Mouse (Mus musculus): Measurements from ENCODE around the gene Sparcl1.
A peak's percentile ranks its signal among the peaks of the same experiment; 100 is the strongest.

The Sparcl1 gene

DNA sequence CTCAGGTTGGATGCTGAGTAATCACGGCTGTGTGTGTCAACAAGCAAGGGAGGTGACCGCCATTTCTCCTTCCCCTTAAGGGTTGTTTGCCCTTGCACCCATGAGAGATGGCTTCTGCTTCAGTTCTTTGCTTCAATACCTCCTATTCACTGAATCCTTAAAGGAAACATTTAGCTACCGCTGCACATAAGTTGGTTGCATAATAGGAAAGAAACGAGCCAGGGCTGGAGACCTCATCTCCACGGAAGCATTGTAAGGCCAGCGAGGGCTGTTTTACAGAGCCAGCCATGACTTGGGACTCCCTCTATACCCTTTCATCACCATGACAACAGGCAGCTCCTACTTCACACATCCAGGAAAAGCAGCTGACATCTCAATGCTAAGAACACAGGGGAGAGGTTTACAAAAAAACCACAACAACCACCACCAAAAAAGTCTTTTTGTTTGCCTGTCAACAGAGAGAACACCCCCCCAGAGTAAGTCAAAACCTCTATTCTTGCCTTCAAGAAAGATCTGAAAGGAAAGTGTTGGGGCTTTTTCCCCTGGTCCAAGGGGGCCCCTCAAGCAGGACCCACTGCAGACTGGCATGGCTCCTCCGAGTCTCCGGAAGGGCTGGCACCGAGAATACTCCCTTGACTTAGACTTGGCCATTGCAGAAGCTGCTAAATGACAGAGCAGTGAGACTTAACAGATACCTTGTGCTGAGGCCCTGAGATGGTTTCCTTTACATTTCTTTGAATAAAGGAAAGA is 3.2 kb downstream of the Sparcl1 start:
- DNase-seq, result no peak

GRCm38 (mm10) chr5:104109516-104109915 is 4.0 kb downstream of the Sparcl1 start:
- no peak for DNase-seq

DNA sequence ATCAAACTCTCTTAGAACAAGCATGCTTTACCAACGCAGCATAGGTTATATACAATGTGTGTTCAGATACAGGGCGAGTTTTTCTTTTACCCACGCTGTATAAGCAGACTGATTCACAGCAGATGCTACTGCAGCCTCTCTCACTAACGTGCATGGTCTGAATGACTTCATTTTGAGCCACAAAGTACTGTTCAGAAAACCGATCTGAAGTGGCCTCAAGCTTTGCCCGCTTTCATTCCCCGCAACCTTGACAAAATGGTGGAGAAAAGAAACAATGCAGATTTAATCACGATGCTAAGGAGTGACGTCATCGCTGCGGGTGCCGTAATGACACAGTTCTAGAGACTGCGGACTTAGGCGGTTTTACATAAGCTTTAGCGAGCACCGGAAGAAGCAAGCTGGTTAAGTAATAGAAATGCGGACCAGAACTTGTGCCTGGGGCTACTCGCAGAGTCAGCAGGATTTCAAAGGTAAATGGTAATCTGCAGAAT is 4.6 kb downstream of the Sparcl1 start:
- no peak for DNase-seq

DNA sequence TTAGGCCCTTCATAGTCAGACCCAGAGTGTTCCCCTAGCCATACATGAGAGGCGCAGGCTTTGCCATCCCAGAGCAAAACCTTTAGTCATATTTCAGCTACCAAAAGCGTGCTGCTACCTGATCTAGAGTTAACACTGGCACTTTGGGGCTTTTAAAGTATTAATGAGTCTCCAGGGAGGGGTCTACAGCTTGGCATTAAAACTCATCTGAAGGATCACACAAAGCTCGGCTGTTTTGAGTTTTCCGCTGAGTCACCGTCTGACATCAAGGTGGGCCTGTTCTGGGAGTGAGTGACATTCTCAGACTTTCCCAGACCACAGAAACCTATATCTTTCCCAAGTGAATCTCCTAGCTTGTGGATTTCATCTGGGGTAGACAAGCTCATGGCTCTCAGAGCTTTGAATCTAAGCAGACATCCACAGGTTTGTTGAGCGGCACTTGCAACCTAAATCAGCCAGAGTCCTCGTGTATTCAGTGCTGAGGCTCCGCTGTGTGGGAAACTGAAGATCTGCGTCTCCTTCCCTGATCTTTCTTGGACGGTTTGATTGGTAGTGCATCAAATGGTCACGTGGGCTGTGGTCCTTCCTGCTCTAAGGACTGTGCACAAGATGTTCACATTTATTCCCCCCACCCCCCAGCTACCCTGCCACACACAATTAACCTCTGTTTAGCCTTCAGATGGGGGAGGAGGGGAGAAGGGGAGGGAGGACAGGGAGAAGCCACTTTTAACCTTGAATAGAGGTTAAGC is 5.2 kb downstream of the Sparcl1 start:
- no peak for DNase-seq

- DNase-seq, result no peak
Observed at GRCm38 (mm10) chr5:104104111-104104510, 9.4 kb downstream of the Sparcl1 start.

DNA sequence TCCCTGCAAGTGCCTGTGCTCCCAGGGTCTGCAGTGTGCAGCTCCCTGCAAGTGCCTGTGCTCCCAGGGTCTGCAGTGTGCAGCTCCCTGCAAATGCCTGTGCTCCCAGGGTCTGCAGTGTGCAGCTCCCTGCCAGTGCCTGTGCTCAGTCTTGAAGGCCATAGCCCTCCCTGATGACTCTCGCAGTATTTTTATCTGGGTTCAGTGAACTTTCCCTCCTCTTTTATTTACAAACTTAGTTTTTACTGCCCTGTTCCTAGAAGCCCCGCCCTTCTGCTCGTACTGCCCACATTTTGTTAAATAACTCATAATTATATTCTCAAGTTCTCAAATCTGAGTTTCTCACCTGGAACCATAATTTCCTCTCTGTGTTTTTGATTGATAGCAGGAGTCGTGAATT is 10.4 kb downstream of the Sparcl1 start:
- no peak for DNase-seq

GRCm38 (mm10) chr5:104101678-104102531 is 11.6 kb downstream of the Sparcl1 start:
- DNase-seq, result no peak

DNA sequence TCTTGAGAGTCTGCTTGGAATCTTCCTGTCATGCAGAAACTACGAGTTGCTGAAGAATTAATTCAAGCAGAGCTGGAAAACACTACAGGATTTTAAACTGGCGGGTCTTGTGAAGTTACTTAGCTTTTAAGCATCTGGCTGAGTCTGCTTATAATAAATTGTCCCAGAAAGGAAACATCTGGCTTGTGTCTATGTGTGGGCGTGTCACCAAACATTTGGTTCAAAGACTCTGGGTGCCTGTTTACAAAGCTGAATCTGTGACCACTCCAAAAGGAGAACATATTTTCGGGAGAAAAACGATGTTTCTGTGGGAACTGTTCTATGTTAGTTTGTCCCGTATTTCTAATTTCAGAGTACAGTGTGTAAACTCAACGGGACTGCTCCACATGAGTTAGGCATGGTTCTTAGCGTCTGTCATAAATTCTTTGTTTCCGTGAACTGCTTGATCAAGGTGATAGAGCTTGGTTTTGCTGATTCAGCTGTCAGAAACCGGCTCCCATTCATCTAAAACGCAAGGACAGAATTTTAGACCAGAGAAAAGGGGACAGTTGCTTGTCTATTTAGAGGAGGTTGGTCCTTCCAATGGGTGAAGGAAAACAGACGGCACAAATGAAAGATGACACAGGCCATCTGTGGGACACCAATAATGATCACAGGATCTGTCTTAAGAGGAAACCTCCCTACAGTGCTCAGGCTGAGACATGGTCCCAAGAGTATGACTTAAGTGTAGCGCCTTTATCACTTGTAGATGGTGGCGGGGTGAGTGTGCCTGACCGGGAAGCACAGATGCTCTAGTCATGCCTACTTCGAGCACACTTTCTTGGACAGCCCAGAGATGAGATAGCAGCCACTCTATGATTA is 17.2 kb downstream of the Sparcl1 start:
- no peak for DNase-seq

- DNase-seq, result no peak
Observed at GRCm38 (mm10) chr5:104095416-104096077, 18.0 kb downstream of the Sparcl1 start.

DNA sequence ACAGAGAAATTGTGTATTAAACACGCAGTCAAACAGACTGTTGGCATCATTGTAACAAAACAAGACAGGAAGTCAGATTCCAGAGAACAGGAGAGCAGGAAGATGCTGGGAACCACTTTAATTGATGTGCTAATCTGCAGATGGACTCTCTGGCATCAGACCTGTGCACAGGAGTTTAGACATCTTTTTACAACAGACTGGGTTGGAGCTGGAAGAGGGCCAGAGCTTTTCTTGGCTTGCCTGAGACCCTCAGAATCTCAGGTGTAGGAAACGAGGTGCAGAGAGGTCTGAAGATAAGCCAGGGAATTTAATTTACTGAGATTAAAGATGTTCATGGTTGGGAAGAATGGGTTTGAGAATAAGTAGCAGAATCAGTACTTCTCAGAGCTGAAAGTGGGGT is 23.8 kb downstream of the Sparcl1 start:
- no peak for DNase-seq

DNA sequence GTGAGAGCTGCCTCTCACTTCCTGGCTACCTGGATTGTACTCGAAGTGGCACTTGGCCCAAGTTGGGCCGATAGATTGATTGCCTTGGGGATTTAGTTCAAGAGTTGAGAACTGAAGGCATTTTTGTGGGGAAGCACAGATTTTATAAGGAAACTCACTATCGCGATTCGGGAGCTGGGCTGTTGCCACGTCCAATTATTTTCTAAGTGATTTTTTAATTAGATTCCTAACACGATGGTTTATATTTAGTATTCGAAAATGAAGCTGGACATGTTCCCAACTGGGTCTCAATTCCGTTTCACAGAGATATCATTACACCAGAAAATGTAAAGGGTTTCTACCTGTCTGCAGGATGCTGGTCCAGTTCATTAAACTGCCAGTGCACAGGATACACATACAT is 28.2 kb downstream of the Sparcl1 start:
- no peak for DNase-seq

DNA sequence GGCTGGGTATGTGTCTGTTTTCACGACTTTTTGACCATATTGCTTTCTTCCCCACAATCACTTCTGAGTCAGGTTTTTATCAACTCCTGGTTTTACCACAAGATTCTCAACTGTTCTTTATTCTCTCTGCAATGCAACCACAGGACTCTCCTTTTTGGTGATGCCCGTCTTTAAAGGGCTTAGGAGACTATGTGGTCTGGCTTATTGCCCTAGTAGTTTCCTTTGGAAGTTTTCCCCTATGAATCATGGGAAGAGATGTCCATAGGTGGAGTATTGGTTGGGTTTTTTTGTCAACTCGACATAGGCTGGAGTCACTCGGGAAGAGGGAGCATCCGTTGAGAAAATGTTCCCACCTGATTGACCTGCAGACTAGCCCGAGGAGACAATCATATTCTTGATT is 32.8 kb downstream of the Sparcl1 start:
- DNase-seq, result no peak

GRCm38 (mm10) chr5:104077508-104077907 is 36.0 kb downstream of the Sparcl1 start, which contains the start of gene Gm17660:
Gene Gm17660, minus strand, starts transcription at chr5:104077608.
- DNase-seq, result no peak

- no peak for DNase-seq
Observed at GRCm38 (mm10) chr5:104076361-104076760, 37.2 kb downstream of the Sparcl1 start.

GRCm38 (mm10) chr5:104074388-104074787 is 39.1 kb downstream of the Sparcl1 start:
- DNase-seq, result peak; percentile 72 to 75

DNA sequence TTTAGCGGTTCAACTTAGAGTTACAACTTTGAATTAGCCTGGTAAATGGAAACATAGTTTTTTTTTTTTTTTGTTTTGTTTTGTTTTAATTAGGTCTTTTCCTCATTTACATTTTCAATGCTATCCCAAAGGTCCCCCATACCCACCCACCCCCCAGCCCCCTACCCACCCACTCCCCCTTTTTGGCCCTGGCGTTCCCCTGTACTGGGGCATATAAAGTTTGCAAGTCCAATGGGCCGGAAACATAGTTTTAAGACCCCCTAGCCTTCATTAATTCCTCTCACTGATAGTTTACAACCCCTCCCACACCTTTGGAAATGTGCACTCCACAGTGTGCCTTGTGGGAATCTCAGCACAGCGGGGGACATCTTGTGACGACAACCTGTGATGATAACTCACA is 39.9 kb downstream of the Sparcl1 start:
- DNase-seq, result no peak

DNA sequence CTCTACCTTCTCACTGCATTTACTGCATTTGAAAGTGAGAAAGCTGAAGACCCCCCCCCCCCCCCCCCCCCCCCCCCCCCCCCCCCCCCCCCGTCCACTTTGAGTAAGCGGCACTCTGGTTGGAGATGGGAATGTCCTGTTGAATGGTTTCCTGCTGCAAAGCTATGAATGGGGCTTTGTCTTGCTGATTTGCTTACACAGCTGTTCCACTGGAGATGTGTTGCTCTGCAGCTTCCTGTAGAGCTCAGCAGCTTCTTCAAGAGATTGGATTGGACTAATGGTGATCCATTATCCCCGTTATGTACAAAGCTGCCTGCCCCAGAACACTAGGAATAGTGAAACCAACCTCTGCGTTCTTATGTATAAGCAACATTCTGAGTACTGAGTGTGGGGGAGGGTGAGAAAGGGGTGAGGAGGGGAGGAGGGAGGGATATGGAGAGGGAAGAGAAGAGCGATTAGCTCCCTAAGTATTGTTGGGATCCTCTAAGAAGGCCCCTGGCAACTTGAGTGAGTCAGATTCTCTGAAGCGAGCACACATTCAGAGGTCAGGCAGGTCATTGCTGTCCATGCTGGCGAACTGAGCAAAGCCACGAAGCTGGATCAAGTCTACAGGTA is 41.2 kb downstream of the Sparcl1 start:
- no peak for DNase-seq

DNA sequence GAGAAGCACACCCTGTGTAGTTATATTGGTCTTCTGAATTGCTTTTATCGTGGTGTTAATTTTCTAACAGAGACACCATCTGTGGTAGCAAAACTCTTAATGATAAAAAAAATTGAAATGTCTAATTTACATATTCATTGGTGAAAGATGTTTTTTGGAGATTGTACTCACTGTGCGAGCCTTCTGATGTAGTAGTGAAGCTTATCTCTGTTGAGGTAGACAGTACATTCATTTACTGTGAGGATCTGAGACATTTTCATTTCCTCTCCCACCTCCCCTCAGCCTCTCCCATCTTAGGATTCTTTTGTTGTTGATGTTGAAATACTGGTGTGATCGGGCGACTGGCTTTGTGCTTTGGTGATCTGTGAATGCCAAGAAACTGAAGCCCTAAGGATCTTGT is 42.5 kb downstream of the Sparcl1 start:
- DNase-seq, result no peak

DNA sequence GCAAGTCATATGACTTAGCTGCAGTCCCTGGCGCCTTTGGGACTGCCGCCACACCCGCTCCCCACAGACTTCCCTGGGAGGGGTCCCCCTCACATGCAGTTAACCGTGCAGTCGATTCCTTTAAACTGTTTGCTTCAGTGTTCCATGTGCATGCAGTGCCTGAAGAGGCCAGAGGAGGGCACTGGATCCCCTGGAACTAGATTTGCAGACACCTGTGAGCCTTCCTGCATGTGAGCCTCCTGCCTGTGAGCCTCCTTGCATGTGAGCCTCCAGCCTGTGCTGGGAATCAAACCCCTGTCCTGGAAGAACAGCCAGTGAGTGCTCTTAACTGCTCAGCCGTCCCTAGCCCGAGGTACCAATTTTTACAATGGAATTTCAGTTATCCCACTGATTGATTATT is 44.8 kb downstream of the Sparcl1 start:
- peak; percentile 33 to 36 for DNase-seq

- DNase-seq, result no peak
Observed at GRCm38 (mm10) chr5:104062773-104063551, 50.6 kb downstream of the Sparcl1 start.

Data from B cell, adult 2 months (primary cell).